Mouse (Mus musculus) C2C12 (cell line): ENCODE results near the gene Kyat1.

Experiments used
- CEBPB ChIP-seq: IDR thresholded peaks from one replicate; pipeline ENCODE4 v1.6.1; 2011; ENCODE audit warnings: low read depth, mild to moderate bottlenecking, control low read depth, moderate library complexity
- CTCF ChIP-seq: IDR thresholded peaks from one replicate; pipeline ENCODE4 v1.5.1; 2011; ENCODE audit not compliant: control insufficient read depth, insufficient read depth, insufficient read length
- FOSL1 ChIP-seq: IDR thresholded peaks from one replicate; pipeline ENCODE4 v1.8.0; 2011; ENCODE audit warnings: mild to moderate bottlenecking, low read length; ENCODE audit not compliant: poor library complexity, insufficient read depth, severe bottlenecking
- MAX ChIP-seq: IDR thresholded peaks from one replicate; pipeline ENCODE4 v1.6.1; 2011; ENCODE audit warnings: mild to moderate bottlenecking, control low read depth
- MYOD1 ChIP-seq: IDR thresholded peaks from one replicate; pipeline ENCODE4 v1.6.1; 2011; ENCODE audit warnings: low read depth; ENCODE audit not compliant: control insufficient read depth, insufficient read length
- MYOG ChIP-seq: IDR thresholded peaks from one replicate; pipeline ENCODE4 v1.6.1; 2011; ENCODE audit not compliant: control insufficient read depth, insufficient read length; ENCODE audit errors: extremely low read depth
- USF1 ChIP-seq: IDR thresholded peaks from one replicate; pipeline ENCODE4 v1.6.1; 2011; ENCODE audit warnings: low read depth, mild to moderate bottlenecking, control low read depth, moderate library complexity

GRCm38 (mm10) chr2:30203439-30203838, 2.2 kb downstream of the Kyat1 start:
- no peak for TF ChIP-seq USF1
- TF ChIP-seq CTCF: peak; percentile 1
- TF ChIP-seq MAX: no peak
- no peak for TF ChIP-seq MYOD1
- TF ChIP-seq MYOG: no peak
- TF ChIP-seq CEBPB: no peak
- no peak for TF ChIP-seq FOSL1
